Mouse (Mus musculus): ENCODE data around the gene Rnf216. TPM values are rescaled to one million over a fixed set of nuclear protein-coding genes. Genes with fewer than 3 reads are reported as not detected.

The Rnf216 gene
- total and polyA plus RNA-seq, 3 experiments: 15.5 to 30.7 (median 18.2) TPM

DNA sequence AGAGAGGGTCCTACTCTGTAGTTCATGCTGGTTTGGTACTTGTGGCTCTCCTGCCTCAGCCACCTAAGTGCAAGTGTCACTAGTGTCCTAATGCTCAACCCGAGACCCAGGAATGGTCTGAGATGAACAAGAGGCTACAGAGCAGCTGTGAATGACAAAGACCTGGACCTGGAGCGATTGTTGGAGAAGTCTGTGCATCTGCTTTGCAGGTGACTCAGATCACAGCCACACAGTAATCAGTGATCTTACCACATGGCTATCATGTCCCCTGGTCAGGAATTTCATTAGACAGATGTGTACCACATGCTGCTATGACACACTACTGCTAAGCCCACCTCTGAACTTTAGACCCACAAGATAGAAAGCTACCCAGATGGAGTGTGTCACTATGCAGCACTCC lies 118.0 kb downstream of the Rnf216 start:
- in situ Hi-C loops (cut with MboI; ENCODE audit: low pct_ligation_motif_present, low pct_unique_long_range_greater_than_20kb, low sequenced_read_pairs): no loop called here
- Histone ChIP-seq H3K27ac (ENCODE audit: insufficient read depth, low read depth) (no peak overlapping the region), H3K79me2 (replicated peaks; ENCODE audit: control insufficient read depth, extremely low read depth, insufficient read depth, poor library complexity, severe bottlenecking) (no peaks in the 10 kb centered on the region), H3K9me3 (replicated peaks; ENCODE audit: low read length) (no peaks in the 10 kb centered on the region), H3K4me1 (ENCODE audit: control insufficient read depth in 1 of 2, insufficient read depth in 2 of 2) (peaks cover 15 to 31% of the 10 kb centered on the region in 2 experiments), H3K27me3 (replicated peaks) (no peaks in the 10 kb centered on the region), H3K4me3 (replicated peaks in 1 of 3; ENCODE audit: low read depth in 2 of 3, low read length in 2 of 3, poor library complexity in 1 of 3) (no peak overlapping the region), H3K4me2 (ENCODE audit: insufficient read depth, low read depth, poor library complexity, severe bottlenecking) (no peak overlapping the region), H3K36me3 (replicated peaks in 1 of 2; ENCODE audit: control insufficient read depth in 1 of 2, insufficient read depth in 1 of 2, low read length in 1 of 2) (peaks cover 41 to 88% of the 10 kb centered on the region in 2 experiments), H3K9ac (ENCODE audit: insufficient read depth, low read depth) (no peak overlapping the region)
- no peak for DNase-seq (ENCODE audit: extremely low read depth)
- dilution Hi-C loops (cut with MboI; ENCODE audit: extremely low pct_ligation_motif_present, extremely low pct_unique_long_range_greater_than_20kb, low sequenced_read_pairs): no loop called here
- no peak for TF ChIP-seq ELF1 (IDR thresholded peaks at IDR 0.05; ENCODE audit: low read depth, low read length)
- TF ChIP-seq E2F4 (IDR thresholded peaks at IDR 0.05; ENCODE audit: insufficient replicate concordance, low read depth, low read length): no peak
- TF ChIP-seq CHD2 (IDR thresholded peaks at IDR 0.05; ENCODE audit: low read length): no peak
- TF ChIP-seq POLR2A (IDR thresholded peaks at IDR 0.05; ENCODE audit: low read depth, low read length): no peak
- no peak for TF ChIP-seq MAZ (IDR thresholded peaks at IDR 0.05; ENCODE audit: low read depth, low read length)
- no peak for TF ChIP-seq ZMIZ1 (IDR thresholded peaks at IDR 0.05; ENCODE audit: low read depth, low read length)
- no peak for TF ChIP-seq USF1 (IDR thresholded peaks at IDR 0.05; ENCODE audit: low read depth, low read length)
- TF ChIP-seq SIN3A (IDR thresholded peaks at IDR 0.05; ENCODE audit: low read length): no peak
- TF ChIP-seq TCF12 (IDR thresholded peaks at IDR 0.05; ENCODE audit: low read depth, low read length): no peak
- TF ChIP-seq MYC (IDR thresholded peaks at IDR 0.05; ENCODE audit: low read depth, low read length): no peak

DNA sequence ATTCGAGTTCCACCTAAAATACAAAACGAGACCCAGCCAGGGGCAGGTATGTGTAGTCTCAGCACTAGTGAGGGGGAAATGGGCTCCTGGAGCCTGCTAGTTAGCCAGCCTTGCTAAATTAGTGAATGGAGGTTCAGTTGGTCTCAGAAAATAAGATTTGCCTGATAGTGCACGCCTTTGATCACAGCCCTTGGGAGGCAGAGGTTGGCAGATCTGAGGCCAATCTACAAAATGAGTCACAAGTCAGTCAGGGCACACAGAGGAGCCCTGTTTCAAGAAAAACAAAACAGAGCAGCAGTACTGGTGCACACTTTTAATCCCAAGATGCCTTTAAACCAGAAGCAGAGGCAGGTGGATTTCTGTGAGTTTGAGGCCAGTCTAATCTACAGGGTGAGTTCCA lies 123.6 kb downstream of the Rnf216 start:
- no peak for DNase-seq (ENCODE audit: extremely low read depth)
- no peak overlapping the region for H3K4me3 ChIP-seq (replicated peaks in 1 of 3; ENCODE audit: low read depth in 2 of 3, low read length in 2 of 3, poor library complexity in 1 of 3)
- no peak overlapping the region for H3K9ac ChIP-seq (ENCODE audit: insufficient read depth, low read depth)
- H3K9me3 ChIP-seq (replicated peaks; ENCODE audit: low read length): no peaks in the 10 kb centered on the region
- in situ Hi-C loops (cut with MboI; ENCODE audit: low pct_ligation_motif_present, low pct_unique_long_range_greater_than_20kb, low sequenced_read_pairs): no loop called here
- dilution Hi-C loops (cut with MboI; ENCODE audit: extremely low pct_ligation_motif_present, extremely low pct_unique_long_range_greater_than_20kb, low sequenced_read_pairs): no loop called here
- peaks cover 29 to 43% of the 10 kb centered on the region in 2 experiments for H3K36me3 ChIP-seq (replicated peaks in 1 of 2; ENCODE audit: control insufficient read depth in 1 of 2, insufficient read depth in 1 of 2, low read length in 1 of 2)
- no peak overlapping the region for H3K4me2 ChIP-seq (ENCODE audit: insufficient read depth, low read depth, poor library complexity, severe bottlenecking)
- H3K27me3 ChIP-seq (replicated peaks): no peaks in the 10 kb centered on the region
- TF ChIP-seq ZMIZ1 (IDR thresholded peaks at IDR 0.05; ENCODE audit: low read depth, low read length) (no peak), JUND (conservative IDR thresholded peaks at IDR 0.05; ENCODE audit: low read depth, low read length) (no peak), SMC3 (IDR thresholded peaks at IDR 0.05; ENCODE audit: low read depth, low read length) (no peak), CTCF (conservative IDR thresholded peaks at IDR 0.05 in 1 of 2, IDR thresholded peaks at IDR 0.05 in 1 of 2; ENCODE audit: low read depth in 2 of 2, low read length in 2 of 2) (no peak), E2F4 (IDR thresholded peaks at IDR 0.05; ENCODE audit: insufficient replicate concordance, low read depth, low read length) (no peak), ZNF384 (IDR thresholded peaks at IDR 0.05; ENCODE audit: low read depth, low read length) (no peak), POLR2A (IDR thresholded peaks at IDR 0.05; ENCODE audit: low read depth, low read length) (no peak), NELFE (IDR thresholded peaks at IDR 0.05; ENCODE audit: low read depth, low read length) (no peak), CHD2 (IDR thresholded peaks at IDR 0.05; ENCODE audit: low read length) (no peak), IRF4 (IDR thresholded peaks at IDR 0.05; ENCODE audit: low read depth, low read length) (no peak), MYC (IDR thresholded peaks at IDR 0.05; ENCODE audit: low read depth, low read length) (no peak), ETS1 (conservative IDR thresholded peaks at IDR 0.05; ENCODE audit: low read depth, low read length) (no peak), KAT2A (IDR thresholded peaks at IDR 0.05; ENCODE audit: insufficient replicate concordance, low read length) (no peak), GABPA (IDR thresholded peaks at IDR 0.05; ENCODE audit: insufficient replicate concordance, low read depth, low read length) (no peak), MAFK (IDR thresholded peaks at IDR 0.05; ENCODE audit: insufficient replicate concordance, low read length) (no peak), JUN (IDR thresholded peaks at IDR 0.05; ENCODE audit: insufficient read depth, low read depth, low read length) (no peak), MXI1 (IDR thresholded peaks at IDR 0.05; ENCODE audit: low read depth, low read length) (no peak), CHD1 (IDR thresholded peaks at IDR 0.05; ENCODE audit: low read depth, low read length) (no peak), EP300 (IDR thresholded peaks at IDR 0.05; ENCODE audit: low read length) (no peak)
- no peaks in the 10 kb centered on the region for H3K79me2 ChIP-seq (replicated peaks; ENCODE audit: control insufficient read depth, extremely low read depth, insufficient read depth, poor library complexity, severe bottlenecking)
- no peak overlapping the region for H3K27ac ChIP-seq (ENCODE audit: insufficient read depth, low read depth)
- H3K4me1 ChIP-seq (ENCODE audit: control insufficient read depth in 1 of 2, insufficient read depth in 2 of 2): peaks cover 15 to 29% of the 10 kb centered on the region in 2 experiments

Measured in CH12.LX (cell line).